Mouse (Mus musculus): ENCODE measurements around the gene Rcn3. TPM values are rescaled to one million over a fixed set of nuclear protein-coding genes. Genes with fewer than 3 reads are reported as not detected.

Rcn3 gene
- polyA plus RNA-seq, 2 experiments: 19.2 to 20.6 TPM

GRCm38 (mm10) chr7:45050945-45051600 lies 40.9 kb downstream of the Rcn3 start:
- peak overlapping the region; percentile 84 for H3K4me2 ChIP-seq (ENCODE audit: low read depth)
- no peaks in the 10 kb centered on the region for H3K9me3 ChIP-seq (ENCODE audit: control insufficient read depth, low read length)
- no peaks in the 10 kb centered on the region for H3K27me3 ChIP-seq (ENCODE audit: control insufficient read depth, insufficient read depth, low read length)
- H3K36me3 ChIP-seq (replicated peaks; ENCODE audit: control insufficient read depth, insufficient read depth, low read depth): peaks cover 12% of the 10 kb centered on the region
- 22% methylated on average over 16 of the region's 16 CpGs for WGBS (ENCODE audit: insufficient replicate concordance)
- DNase-seq (ENCODE audit: low read depth in 3 of 3, low spot score in 3 of 3) (peak; percentile 52 to 63 (median 61)), ATAC-seq (ENCODE audit: insufficient read depth) (no peak)
- no peak overlapping the region for H3K9ac ChIP-seq (replicated peaks)
- H3K4me1 ChIP-seq (replicated peaks; ENCODE audit: control insufficient read depth in 2 of 2, insufficient read depth in 2 of 2, low read length in 1 of 2): peaks cover 14% of the 10 kb centered on the region in 2 experiments
- H3K4me3 ChIP-seq (ENCODE audit: insufficient read depth in 1 of 2, low read depth in 2 of 2, low read length in 2 of 2): peak overlapping the region; percentile 65 to 68
- no peak for TF ChIP-seq EP300 (IDR thresholded peaks at IDR 0.05; ENCODE audit: low read depth)
- no peak for TF ChIP-seq CTCF (IDR thresholded peaks at IDR 0.05; ENCODE audit: low read depth)
- H3K27ac ChIP-seq: no peak overlapping the region

- H3K27me3 ChIP-seq (ENCODE audit: control insufficient read depth, insufficient read depth, low read length): no peaks in the 10 kb centered on the region
- H3K4me3 ChIP-seq (ENCODE audit: insufficient read depth in 1 of 2, low read depth in 2 of 2, low read length in 2 of 2): no peak overlapping the region
- ATAC-seq (ENCODE audit: insufficient read depth): no peak
- TF ChIP-seq CTCF (IDR thresholded peaks at IDR 0.05; ENCODE audit: low read depth): no peak
- no peak for TF ChIP-seq EP300 (IDR thresholded peaks at IDR 0.05; ENCODE audit: low read depth)
- WGBS (ENCODE audit: insufficient replicate concordance): 82% methylated on average over 23 of the region's 23 CpGs
- peaks cover 9 to 14% of the 10 kb centered on the region in 2 experiments for H3K4me1 ChIP-seq (replicated peaks; ENCODE audit: control insufficient read depth in 2 of 2, insufficient read depth in 2 of 2, low read length in 1 of 2)
- DNase-seq (ENCODE audit: low read depth in 3 of 3, low spot score in 3 of 3): no peak
- H3K9me3 ChIP-seq (ENCODE audit: control insufficient read depth, low read length): no peaks in the 10 kb centered on the region
- H3K4me2 ChIP-seq (ENCODE audit: low read depth): no peak overlapping the region
- no peak overlapping the region for H3K9ac ChIP-seq (replicated peaks)
- no peak overlapping the region for H3K27ac ChIP-seq
- H3K36me3 ChIP-seq (replicated peaks; ENCODE audit: control insufficient read depth, insufficient read depth, low read depth): peaks cover 16% of the 10 kb centered on the region
These were observed 42.9 kb downstream of the Rcn3 start for GRCm38 (mm10) chr7:45048923-45049657.

GRCm38 (mm10) chr7:45048001-45048890 lies 43.8 kb downstream of the Rcn3 start:
- TF ChIP-seq EP300 (IDR thresholded peaks at IDR 0.05; ENCODE audit: low read depth): no peak
- 0 out of 2 replicates have a peak, but pooled peaks have one; percentile 8 for TF ChIP-seq CTCF (IDR thresholded peaks at IDR 0.05; ENCODE audit: low read depth)
- Histone ChIP-seq H3K4me1 (replicated peaks; ENCODE audit: control insufficient read depth in 2 of 2, insufficient read depth in 2 of 2, low read length in 1 of 2) (peaks cover 9 to 14% of the 10 kb centered on the region in 2 experiments), H3K9me3 (ENCODE audit: control insufficient read depth, low read length) (no peaks in the 10 kb centered on the region), H3K4me2 (ENCODE audit: low read depth) (no peak overlapping the region), H3K4me3 (ENCODE audit: insufficient read depth in 1 of 2, low read depth in 2 of 2, low read length in 2 of 2) (no peak overlapping the region), H3K27ac (no peak overlapping the region), H3K36me3 (replicated peaks; ENCODE audit: control insufficient read depth, insufficient read depth, low read depth) (peaks cover 16% of the 10 kb centered on the region), H3K27me3 (ENCODE audit: control insufficient read depth, insufficient read depth, low read length) (no peaks in the 10 kb centered on the region), H3K9ac (replicated peaks) (no peak overlapping the region)
- 89% methylated on average over 38 of the region's 38 CpGs for WGBS (ENCODE audit: insufficient replicate concordance)
- no peak for ATAC-seq (ENCODE audit: insufficient read depth)
- no peak for DNase-seq (ENCODE audit: low read depth in 3 of 3, low spot score in 3 of 3)

- H3K4me1 ChIP-seq (replicated peaks; ENCODE audit: control insufficient read depth in 2 of 2, insufficient read depth in 2 of 2, low read length in 1 of 2): peaks cover 9 to 14% of the 10 kb centered on the region in 2 experiments
- peaks cover 19% of the 10 kb centered on the region for H3K36me3 ChIP-seq (replicated peaks; ENCODE audit: control insufficient read depth, insufficient read depth, low read depth)
- DNase-seq (ENCODE audit: low read depth in 3 of 3, low spot score in 3 of 3) (no peak), ATAC-seq (ENCODE audit: insufficient read depth) (no peak)
- H3K9me3 ChIP-seq (ENCODE audit: control insufficient read depth, low read length): no peaks in the 10 kb centered on the region
- H3K9ac ChIP-seq (replicated peaks): no peak overlapping the region
- no peak overlapping the region for H3K4me3 ChIP-seq (ENCODE audit: insufficient read depth in 1 of 2, low read depth in 2 of 2, low read length in 2 of 2)
- no peaks in the 10 kb centered on the region for H3K27me3 ChIP-seq (ENCODE audit: control insufficient read depth, insufficient read depth, low read length)
- WGBS (ENCODE audit: insufficient replicate concordance): 92% methylated on average over 14 of the region's 14 CpGs
- no peak overlapping the region for H3K27ac ChIP-seq
- no peak for TF ChIP-seq EP300 (IDR thresholded peaks at IDR 0.05; ENCODE audit: low read depth)
- TF ChIP-seq CTCF (IDR thresholded peaks at IDR 0.05; ENCODE audit: low read depth): no peak
- no peak overlapping the region for H3K4me2 ChIP-seq (ENCODE audit: low read depth)
These were observed 44.5 kb downstream of the Rcn3 start for GRCm38 (mm10) chr7:45047491-45047890.
